Mouse (Mus musculus) megakaryocyte, embryonic 14.5 days (primary cell): ENCODE data around the gene Gm37240. TPM values are rescaled to one million over a fixed set of nuclear protein-coding genes. Genes with fewer than 3 reads are reported as not detected.

Source experiments
- H3K27me3 ChIP-seq: replicated peaks from 2 replicates; pipeline ENCODE3; 2012; ENCODE audit warnings: inconsistent platforms
- H3K36me3 ChIP-seq: replicated peaks from 2 replicates; pipeline ENCODE3; 2012; ENCODE audit warnings: low read length, inconsistent platforms, mixed read lengths
- H3K4me1 ChIP-seq: 2 replicates; pipeline ENCODE4 v1.6.1; 2012; ENCODE audit warnings: inconsistent platforms
- H3K4me3 ChIP-seq: replicated peaks from 2 replicates; pipeline ENCODE3; 2012; ENCODE audit warnings: moderate library complexity, mild to moderate bottlenecking, inconsistent platforms
- H3K9me3 ChIP-seq: 2 replicates; pipeline ENCODE4 v1.6.1; 2012; ENCODE audit warnings: inconsistent platforms
- FLI1 ChIP-seq: IDR thresholded peaks from 2 replicates; pipeline ENCODE4 v1.6.1; 2012; ENCODE audit warnings: low read length, inconsistent platforms, mixed read lengths
- GATA1 ChIP-seq: IDR thresholded peaks from 3 replicates; pipeline ENCODE4 v1.6.1; 2012; ENCODE audit warnings: mixed read lengths, low read length, inconsistent platforms, borderline replicate concordance
- polyA plus RNA-seq: library from polyadenylated mRNA; stranded (reverse); fragments of >175 nt; gene quantifications from 2 replicates; pipeline ENCODE4 v1.2.3, GENCODE M21; 2012; ENCODE audit warnings: low replicate concordance; ENCODE audit not compliant: insufficient read depth

The Gm37240 gene
- polyA plus RNA-seq, 1 experiment = not detected

- Histone ChIP-seq H3K9me3 (no peaks in the 10 kb centered on the region), H3K4me1 (no peaks in the 10 kb centered on the region), H3K4me3 (no peak overlapping the region), H3K27me3 (peaks cover 6% of the 10 kb centered on the region), H3K36me3 (no peaks in the 10 kb centered on the region)
- no peak for TF ChIP-seq FLI1
- TF ChIP-seq GATA1 = no peak
These were observed 548.6 kb downstream of the Gm37240 start for GRCm38 (mm10) chr3:85338755-85339095.

DNA sequence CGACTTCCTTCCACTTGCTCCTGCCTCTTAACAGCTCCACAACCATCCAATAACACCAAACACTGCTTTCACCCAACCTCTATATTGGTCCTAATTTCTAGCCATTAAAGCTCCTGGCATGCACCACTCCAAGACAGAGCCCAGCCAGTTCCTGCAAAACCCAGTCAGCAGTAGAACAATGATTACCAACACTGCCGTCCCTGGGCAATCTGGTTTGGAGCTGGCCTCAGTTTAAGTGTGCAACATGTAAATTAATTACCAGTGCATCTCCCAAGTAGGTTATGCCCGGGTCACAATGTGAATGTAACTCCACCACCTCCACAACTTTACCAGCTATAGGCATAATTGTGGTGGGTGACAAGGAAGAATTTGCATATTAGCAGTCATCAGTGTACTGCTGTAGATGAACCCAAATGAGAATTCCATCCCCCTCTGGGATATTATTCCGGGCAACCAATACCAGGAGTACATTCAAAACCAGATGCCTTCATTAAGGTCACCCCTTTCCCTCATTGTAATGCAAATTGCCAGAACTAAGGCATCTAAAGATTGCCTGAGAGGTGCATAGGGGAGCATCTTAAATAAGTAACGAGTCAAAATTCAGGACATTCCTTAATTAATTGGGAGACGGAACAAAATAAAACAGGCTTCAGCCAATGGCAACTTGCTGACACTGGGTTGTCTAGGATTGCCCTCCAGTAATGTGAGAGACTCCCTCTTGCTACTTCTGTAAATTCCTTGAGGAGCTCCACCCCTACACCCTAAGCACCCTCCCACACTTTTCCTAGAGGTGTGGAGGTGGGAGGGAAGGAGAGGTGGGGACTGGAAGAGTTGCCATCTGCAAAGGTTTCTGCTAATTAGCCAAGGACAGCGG lies 549.2 kb downstream of the Gm37240 start:
- peaks cover 6% of the 10 kb centered on the region for H3K27me3 ChIP-seq
- H3K9me3 ChIP-seq = no peaks in the 10 kb centered on the region
- no peaks in the 10 kb centered on the region for H3K4me1 ChIP-seq
- no peak overlapping the region for H3K4me3 ChIP-seq
- no peaks in the 10 kb centered on the region for H3K36me3 ChIP-seq
- TF ChIP-seq FLI1 = no peak
- no peak for TF ChIP-seq GATA1

DNA sequence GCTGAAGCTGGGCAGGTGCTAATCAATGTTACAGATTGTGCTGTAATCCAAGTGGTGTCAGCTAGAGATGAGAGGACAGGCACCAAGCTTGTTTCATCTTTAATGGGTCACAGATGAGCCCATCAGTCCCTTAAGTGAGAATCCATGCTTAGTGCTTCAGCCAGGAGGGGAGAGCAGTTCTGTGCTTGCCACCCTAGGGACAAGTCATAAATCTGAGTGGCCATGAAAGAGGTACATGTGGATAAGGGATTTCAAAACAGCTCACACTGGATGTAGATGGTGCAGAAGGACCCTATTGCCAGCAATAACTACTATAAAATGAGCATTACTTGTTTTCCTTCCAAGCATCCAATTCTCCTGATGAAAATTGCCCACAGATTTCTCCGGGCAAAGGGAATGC lies 551.8 kb downstream of the Gm37240 start:
- H3K9me3 ChIP-seq = no peaks in the 10 kb centered on the region; the same call in 1 of the 2 replicates

DNA sequence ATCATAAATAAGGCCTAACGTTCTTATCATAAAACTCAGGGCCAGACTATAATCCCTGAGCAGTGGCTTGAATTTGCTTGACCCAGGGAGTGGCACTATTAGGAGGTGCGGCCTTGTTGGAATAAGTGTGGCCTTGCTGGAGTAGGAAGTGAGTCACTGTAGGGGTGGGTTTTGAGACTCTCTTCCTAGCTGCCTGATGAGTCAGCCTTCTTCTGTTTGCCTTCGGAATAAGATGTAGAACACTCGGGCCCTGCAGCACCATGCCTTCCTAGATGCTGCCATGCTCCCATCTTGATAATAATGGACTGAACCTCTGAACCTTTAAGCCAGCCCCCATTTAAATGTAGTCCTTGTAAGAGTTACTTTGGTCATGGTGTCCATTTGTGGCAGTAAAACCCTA lies 555.0 kb downstream of the Gm37240 start:
- TF ChIP-seq FLI1 (no peak), GATA1 (no peak)
- H3K36me3 ChIP-seq = no peaks in the 10 kb centered on the region
- H3K9me3 ChIP-seq = peaks cover 8% of the 10 kb centered on the region
- H3K4me3 ChIP-seq = no peak overlapping the region
- peaks cover 13% of the 10 kb centered on the region for H3K27me3 ChIP-seq
- H3K4me1 ChIP-seq = peaks cover 4% of the 10 kb centered on the region; the same call in 1 of the 2 replicates

More for the DNA sequence above, 551.8 kb downstream of the Gm37240 start:
- peaks cover 6% of the 10 kb centered on the region for H3K27me3 ChIP-seq
- TF ChIP-seq GATA1 (no peak), FLI1 (no peak)
- H3K36me3 ChIP-seq = no peaks in the 10 kb centered on the region
- H3K4me1 ChIP-seq = peaks cover 4% of the 10 kb centered on the region; the same call in 1 of the 2 replicates
- H3K4me3 ChIP-seq = no peak overlapping the region

- TF ChIP-seq FLI1 (no peak), GATA1 (no peak)
- H3K4me3 ChIP-seq = no peak overlapping the region
- 0 out of 2 replicates have a peak, but pooled peaks cover 3% of the 10 kb centered on the region for H3K9me3 ChIP-seq
- H3K4me1 ChIP-seq = 0 out of 2 replicates have a peak, but pooled peaks cover 7% of the 10 kb centered on the region
- peaks cover 9% of the 10 kb centered on the region for H3K27me3 ChIP-seq
- H3K36me3 ChIP-seq = no peaks in the 10 kb centered on the region
These were observed 569.1 kb downstream of the Gm37240 start for GRCm38 (mm10) chr3:85318256-85318655.

GRCm38 (mm10) chr3:85317306-85317705 lies 570.0 kb downstream of the Gm37240 start:
- Histone ChIP-seq H3K4me3 (no peak overlapping the region), H3K36me3 (no peaks in the 10 kb centered on the region), H3K27me3 (peaks cover 11% of the 10 kb centered on the region), H3K4me1 (0 out of 2 replicates have a peak, but pooled peaks cover 7% of the 10 kb centered on the region), H3K9me3 (0 out of 2 replicates have a peak, but pooled peaks cover 3% of the 10 kb centered on the region)
- TF ChIP-seq GATA1 (no peak), FLI1 (no peak)

- TF ChIP-seq FLI1 = no peak
- no peak for TF ChIP-seq GATA1
- Histone ChIP-seq H3K4me3 (no peak overlapping the region), H3K4me1 (peaks cover 16% of the 10 kb centered on the region), H3K9me3 (no peaks in the 10 kb centered on the region), H3K36me3 (no peaks in the 10 kb centered on the region), H3K27me3 (peaks cover 11% of the 10 kb centered on the region)
These were observed 572.4 kb downstream of the Gm37240 start for GRCm38 (mm10) chr3:85314961-85315360.

GRCm38 (mm10) chr3:85313646-85314255 lies 573.6 kb downstream of the Gm37240 start:
- H3K4me3 ChIP-seq = no peak overlapping the region
- peaks cover 1% of the 10 kb centered on the region for H3K9me3 ChIP-seq
- H3K36me3 ChIP-seq = no peaks in the 10 kb centered on the region
- no peak for TF ChIP-seq GATA1
- TF ChIP-seq FLI1 = no peak
- peaks cover 20% of the 10 kb centered on the region for H3K4me1 ChIP-seq
- peaks cover 12% of the 10 kb centered on the region for H3K27me3 ChIP-seq

DNA sequence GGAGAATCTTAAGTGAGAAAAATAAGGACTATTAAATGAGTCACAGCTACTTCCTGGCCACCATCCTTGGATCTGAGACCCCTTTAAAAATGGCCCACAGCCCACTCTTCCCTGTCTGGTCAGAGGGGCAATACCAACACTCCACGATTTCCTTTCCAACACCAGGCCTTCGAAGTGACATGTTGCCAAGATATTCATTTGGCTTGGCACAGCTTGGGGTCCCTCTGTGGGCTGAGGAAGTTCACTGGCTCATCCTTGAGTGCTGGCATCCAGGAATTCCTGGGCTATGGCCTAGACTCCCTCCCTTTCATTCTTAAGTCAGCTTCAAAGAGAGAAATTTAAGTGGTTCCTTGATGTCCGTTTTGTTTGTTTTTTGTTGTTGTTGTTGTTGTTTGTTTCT lies 576.1 kb downstream of the Gm37240 start:
- Histone ChIP-seq H3K9me3 (peaks cover 11% of the 10 kb centered on the region), H3K4me3 (no peak overlapping the region), H3K36me3 (no peaks in the 10 kb centered on the region), H3K4me1 (peaks cover 22% of the 10 kb centered on the region), H3K27me3 (peaks cover 14% of the 10 kb centered on the region)
- TF ChIP-seq FLI1 (no peak), GATA1 (no peak)

- no peak for TF ChIP-seq GATA1
- TF ChIP-seq FLI1 = no peak
- H3K36me3 ChIP-seq = no peaks in the 10 kb centered on the region
- peaks cover 14% of the 10 kb centered on the region for H3K27me3 ChIP-seq
- H3K4me1 ChIP-seq = peaks cover 22% of the 10 kb centered on the region
- H3K4me3 ChIP-seq = peak overlapping the region; percentile 71
- H3K9me3 ChIP-seq = peaks cover 11% of the 10 kb centered on the region
These were observed 576.8 kb downstream of the Gm37240 start for GRCm38 (mm10) chr3:85310401-85310989.
